In genomic region chr7:48867576-48867975, GRCm38 (mm10) we compare ENCODE assay signal across 33 mouse cellular contexts. TPM values are rescaled to one million over a fixed set of nuclear protein-coding genes. Genes with fewer than 3 reads are reported as not detected.
DNase-seq lines count a peak whose midpoint lies in the region; ATAC-seq and TF ChIP-seq lines count a peak whose summit lies in the region.
"Had no signal": no experiment of that assay in that cellular context is flagged by ENCODE, and none has a peak within 500 bp of the region (broad histone marks: within the 10 kb centered on the region; RNA-seq: fewer than 3 reads in every experiment).

No protein-coding gene starts in this region.

- intact Hi-C loops in heart, postnatal 36 days (cut with DNase I), result no loop called here

- H3K4me2 ChIP-seq in heart, postnatal 0 days (ENCODE audit: low read depth, low read length), result no peak overlapping the region
- no peak overlapping the region for H3K4me2 ChIP-seq in myocyte (ENCODE audit: low read depth)
- H3K4me2 ChIP-seq: embryonic facial prominence, embryonic 13.5 days; forebrain, embryonic 13.5 days; hindbrain, embryonic 13.5 days; limb, embryonic 15.5 days; liver, embryonic 13.5 days; midbrain, embryonic 15.5 days had no signal

- peaks cover 10% of the 10 kb centered on the region; the same call in 1 of the 2 replicates for H3K4me1 ChIP-seq in heart, postnatal 0 days (ENCODE audit: control insufficient read depth, insufficient read depth)
- H3K4me1 ChIP-seq: embryonic facial prominence, embryonic 13.5 days; forebrain, embryonic 13.5 days; hindbrain, embryonic 13.5 days; limb, embryonic 10.5 days; limb, embryonic 15.5 days; midbrain, embryonic 10.5 days; midbrain, embryonic 15.5 days had no signal

- peak; percentile 9 for TF ChIP-seq POLR2A in myocyte (IDR thresholded peaks at IDR 0.05; ENCODE audit: insufficient read length, low read depth)

- no peaks in the 10 kb centered on the region for H3K27me3 ChIP-seq in heart, postnatal 0 days (ENCODE audit: control insufficient read depth, insufficient read depth, low read length)
- H3K27me3 ChIP-seq in myocyte (ENCODE audit: control insufficient read depth, insufficient read depth, insufficient read length), result no peaks in the 10 kb centered on the region
- H3K27me3 ChIP-seq: CH12.LX; embryonic facial prominence, embryonic 13.5 days; forebrain, embryonic 13.5 days; hindbrain, embryonic 13.5 days; limb, embryonic 15.5 days; liver, embryonic 13.5 days; midbrain, embryonic 15.5 days had no signal

- H3K4me3 ChIP-seq in heart, postnatal 0 days (ENCODE audit: low read depth, low read length), result no peak overlapping the region
- H3K4me3 ChIP-seq in myocyte, result no peak overlapping the region
- H3K4me3 ChIP-seq: embryonic facial prominence, embryonic 13.5 days; erythroblast, embryonic 14.5 days; forebrain, embryonic 13.5 days; hindbrain, embryonic 13.5 days; limb, embryonic 10.5 days; limb, embryonic 15.5 days; liver, embryonic 13.5 days; midbrain, embryonic 10.5 days; midbrain, embryonic 15.5 days had no signal

- peaks cover 68% of the 10 kb centered on the region for H3K36me3 ChIP-seq in heart, postnatal 0 days (replicated peaks; ENCODE audit: control insufficient read depth, insufficient read depth, low read length)
- H3K36me3 ChIP-seq in myocyte (ENCODE audit: control insufficient read depth, insufficient read depth), result peaks cover 68% of the 10 kb centered on the region
- H3K36me3 ChIP-seq: midbrain, embryonic 15.5 days had no signal

- TF ChIP-seq EP300 in heart, postnatal 0 days (IDR thresholded peaks at IDR 0.05; ENCODE audit: low read depth), result no peak

- DNase-seq in adrenal gland, postnatal 14 days, result peak; percentile 17
- DNase-seq in adrenal gland, adult 8-10 months, result no peak
- no peak for DNase-seq in heart, postnatal 0 days (ENCODE audit: low spot score)
- no peak for DNase-seq in heart, postnatal 36 days
- no peak for DNase-seq in ovary, postnatal 36 days (ENCODE audit: low spot score)
- DNase-seq: adrenal gland, postnatal 10 days; cerebellum, adult 11-12 months; cerebellum, adult 9-11 months; gastrocnemius, postnatal 10 days; kidney, adult 11 months; kidney, postnatal 14 days; layer of hippocampus, adult 9-11 months; liver, embryonic 13.5 days; lung, adult 2 months; lung, postnatal 10 days; right cerebral cortex, adult 18-20 months; right cerebral cortex, postnatal 4 days had no signal

- no peak overlapping the region for H3K9ac ChIP-seq in heart, postnatal 0 days (replicated peaks; ENCODE audit: low read depth, low read length)
- H3K9ac ChIP-seq: embryonic facial prominence, embryonic 13.5 days; forebrain, embryonic 13.5 days; hindbrain, embryonic 13.5 days; limb, embryonic 15.5 days; liver, embryonic 13.5 days; midbrain, embryonic 15.5 days had no signal

- no peak; the same call in 1 of the 2 replicates for ATAC-seq in heart, postnatal 0 days (ENCODE audit: insufficient read depth, low read depth)
- ATAC-seq in erythroid progenitor cell, adult 5-6 weeks (replicated peaks; ENCODE audit: low FRiP score, poor library complexity, severe bottlenecking), result 0 out of 2 replicates have a peak, but pooled peaks have one; percentile 23
- ATAC-seq: forebrain, embryonic 13.5 days; midbrain, embryonic 15.5 days had no signal

- no peak for TF ChIP-seq CTCF in heart, postnatal 0 days (IDR thresholded peaks at IDR 0.05; ENCODE audit: low read depth)

- no peak overlapping the region for H3ac ChIP-seq in myocyte (ENCODE audit: control insufficient read depth, insufficient read length)

- H3K27ac ChIP-seq in heart, postnatal 0 days (ENCODE audit: low read depth), result peak overlapping the region; percentile 2
- H3K27ac ChIP-seq: embryonic facial prominence, embryonic 13.5 days; forebrain, embryonic 13.5 days; hindbrain, embryonic 13.5 days; limb, embryonic 10.5 days; limb, embryonic 15.5 days; liver, embryonic 13.5 days; macrophage; midbrain, embryonic 10.5 days; midbrain, embryonic 15.5 days had no signal

- no peaks in the 10 kb centered on the region for H3K9me3 ChIP-seq in heart, postnatal 0 days (replicated peaks; ENCODE audit: control insufficient read depth, low read length)
- H3K9me3 ChIP-seq: embryonic facial prominence, embryonic 13.5 days; forebrain, embryonic 13.5 days; hindbrain, embryonic 13.5 days; limb, embryonic 10.5 days; limb, embryonic 15.5 days; liver, embryonic 13.5 days; midbrain, embryonic 10.5 days; midbrain, embryonic 15.5 days had no signal

- peaks cover 6% of the 10 kb centered on the region for H3K79me2 ChIP-seq in myocyte (ENCODE audit: control insufficient read depth, insufficient read depth)

- WGBS in heart, postnatal 0 days, result 56% methylated on average over 18 of the region's 18 CpGs

TF ChIP-seq in myocyte, 11 proteins besides CTCF, POLR2A, EP300 and RAD21:
- TF ChIP-seq TCF3 (IDR thresholded peaks at IDR 0.05; ENCODE audit: insufficient read length, low read depth) (no peak), CEBPB (IDR thresholded peaks at IDR 0.05; ENCODE audit: insufficient read depth, poor library complexity, severe bottlenecking) (no peak), POLR2AphosphoS2 (IDR thresholded peaks at IDR 0.05; ENCODE audit: insufficient read length, low read depth) (no peak), SRF (IDR thresholded peaks at IDR 0.05; ENCODE audit: control insufficient read depth, insufficient read length, low read depth) (no peak), E2F4 (IDR thresholded peaks at IDR 0.05; ENCODE audit: insufficient read depth) (no peak), REST (IDR thresholded peaks at IDR 0.05; ENCODE audit: insufficient read depth, insufficient read length) (no peak), TCF12 (IDR thresholded peaks at IDR 0.05; ENCODE audit: insufficient read depth, poor library complexity, severe bottlenecking) (no peak), MYOD1 (IDR thresholded peaks at IDR 0.05; ENCODE audit: control insufficient read depth in 1 of 3, insufficient read length in 2 of 3, low read depth in 2 of 3) (no peak), MAX (IDR thresholded peaks at IDR 0.05; ENCODE audit: low read depth) (no peak), USF1 (IDR thresholded peaks at IDR 0.05; ENCODE audit: low read depth) (no peak), MYOG (IDR thresholded peaks at IDR 0.05; ENCODE audit: control insufficient read depth in 1 of 3, insufficient read depth in 1 of 3, insufficient read length in 2 of 3, low read depth in 2 of 3) (no peak)

RNA-seq across cellular contexts. Expression of gene E2f8, which starts 13.8 kb away (rescaled TPM):
- total RNA-seq in adrenal gland, postnatal 14 days (2021), result 5.9 and 10.4 TPM in 2 replicates
- 1 to 10 TPM in 3 of 4 experiments, under 1 TPM in 1; 0.17 to 1.5 (median 1.3) TPM for total RNA-seq in adrenal gland, adult 8-10 months (2022)
- total RNA-seq in heart, postnatal 0 days (2014; rRNA removed; ENCODE audit: low replicate concordance), result 5.8 and 5.9 TPM in 2 replicates
- 3.0 and 3.5 TPM in 2 replicates for polyA plus RNA-seq in heart, postnatal 0 days (2015; fragmentation: Nextera tagmentation; extraction: Ambion mirVana)
- total RNA-seq in heart, postnatal 36 days (2021), result under 1 TPM; 0.68 to 0.92 TPM
- total RNA-seq in erythroid progenitor cell, adult 5-6 weeks (2015; ENCODE audit: low replicate concordance), result 418 and 438 TPM in 2 replicates
- 278 and 339 TPM in 2 replicates for total RNA-seq in erythroid progenitor cell, adult 5-6 weeks (2017; ENCODE audit: low replicate concordance)
- polyA plus RNA-seq in myocyte (2012; fragmentation: generic; extraction: Trizol), result 19.7 TPM

RNA-seq across cellular contexts. Expression of gene Csrp3, which starts 19.7 kb away (rescaled TPM):
- total RNA-seq in adrenal gland, postnatal 14 days (2021), result 0.44 TPM in 1 of 2 replicates, not detected in the other
- total RNA-seq in adrenal gland, adult 8-10 months (2022), result not detected
- total RNA-seq in heart, postnatal 0 days (2014; rRNA removed; ENCODE audit: low replicate concordance), result 1,353 and 1,464 TPM in 2 replicates
- polyA plus RNA-seq in heart, postnatal 0 days (2015; fragmentation: Nextera tagmentation; extraction: Ambion mirVana), result 1,907 and 1,928 TPM in 2 replicates
- 1,000 to 10,000 TPM; 2,107 to 2,284 TPM for total RNA-seq in heart, postnatal 36 days (2021)
- 4.0 TPM in 1 of 2 replicates, not detected in the other for total RNA-seq in erythroid progenitor cell, adult 5-6 weeks (2015; ENCODE audit: low replicate concordance)
- 1.7 TPM in 1 of 2 replicates, not detected in the other for total RNA-seq in erythroid progenitor cell, adult 5-6 weeks (2017; ENCODE audit: low replicate concordance)
- polyA plus RNA-seq in myocyte (2012; fragmentation: generic; extraction: Trizol), result 158 TPM
- total RNA-seq: left cerebral cortex, postnatal 10 days; neutrophil, adult 5-6 weeks had no signal
- polyA plus RNA-seq: erythroblast, embryonic 14.5 days; forebrain, embryonic 13.5 days; macrophage; testis, adult 2 months; urinary bladder, adult 2 months had no signal

RNA-seq across cellular contexts. Expression of gene Nav2, which starts 40.9 kb away (rescaled TPM):
- total RNA-seq in adrenal gland, postnatal 14 days (2021), result 13.0 and 14.2 TPM in 2 replicates
- 10 to 100 TPM in 2 of 4 experiments, 1 to 10 TPM in 2; 5.1 to 13.7 (median 9.1) TPM for total RNA-seq in adrenal gland, adult 8-10 months (2022)
- total RNA-seq in heart, postnatal 0 days (2014; rRNA removed; ENCODE audit: low replicate concordance), result 54.8 and 77.9 TPM in 2 replicates
- 20.4 and 22.8 TPM in 2 replicates for polyA plus RNA-seq in heart, postnatal 0 days (2015; fragmentation: Nextera tagmentation; extraction: Ambion mirVana)
- total RNA-seq in heart, postnatal 36 days (2021), result 10 to 100 TPM; 42.4 to 52.9 TPM
- total RNA-seq in erythroid progenitor cell, adult 5-6 weeks (2015; ENCODE audit: low replicate concordance), result 9.7 and 29.8 TPM in 2 replicates
- total RNA-seq in erythroid progenitor cell, adult 5-6 weeks (2017; ENCODE audit: low replicate concordance), result 3.1 and 3.7 TPM in 2 replicates
- polyA plus RNA-seq in myocyte (2012; fragmentation: generic; extraction: Trizol), result 21.9 TPM

Comparison
In these comparisons a context has a peak if more than half of its experiments do, and no peak if none do; other contexts are left out.
1. RNA of gene E2f8, which starts 13.8 kb away (total RNA-seq): 278 to 438 TPM in erythroid progenitor cell, adult 5-6 weeks; 5.9 to 10.4 TPM in adrenal gland, postnatal 14 days, 5.8 to 5.9 TPM in heart, postnatal 0 days, 0.17 to 1.5 TPM in adrenal gland, adult 8-10 months and 0.68 to 0.92 TPM in heart, postnatal 36 days; every median in the first group is over 10 times any median in the second.
2. RNA of gene Csrp3, which starts 19.7 kb away (total RNA-seq): 2,107 to 2,284 TPM in heart, postnatal 36 days and 1,353 to 1,464 TPM in heart, postnatal 0 days; 1.7 to 4.0 TPM in erythroid progenitor cell, adult 5-6 weeks, 0.44 TPM in adrenal gland, postnatal 14 days and not detected in adrenal gland, adult 8-10 months; every median in the first group is over 100 times any median in the second.